Mouse (Mus musculus): ENCODE results near the gene Ddr2.
"Not testable (repeated sequence)": the region's sequence is repeated elsewhere in the genome, so short reads cannot be mapped to it uniquely, and the experiment has no call there.

Ddr2 gene

GRCm38 (mm10) chr1:170102814-170103213 lies 7.7 kb downstream of the Ddr2 start:
- not testable (repeated sequence) for DNase-seq (ENCODE audit: inconsistent ontology term)

DNA sequence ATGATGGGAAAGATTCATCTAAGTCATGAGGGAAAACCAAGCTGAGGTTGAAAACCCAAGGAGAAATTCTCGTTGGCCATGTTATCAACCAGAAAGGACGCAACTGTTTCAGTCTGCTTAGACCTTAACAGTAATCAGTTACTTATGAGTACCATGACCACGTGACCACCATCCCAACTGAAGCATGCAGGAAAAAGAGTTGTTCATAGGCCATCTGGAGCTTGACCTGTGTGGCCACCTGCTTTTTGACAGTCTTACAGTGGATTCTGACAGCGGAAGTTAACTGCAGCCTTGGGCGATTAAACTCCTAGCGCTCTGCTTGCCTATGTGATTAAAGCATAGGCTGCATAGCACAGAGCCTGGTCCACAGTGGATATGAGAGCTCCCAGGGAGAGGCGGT lies 23.9 kb downstream of the Ddr2 start:
- no peak for DNase-seq (ENCODE audit: inconsistent ontology term)

DNA sequence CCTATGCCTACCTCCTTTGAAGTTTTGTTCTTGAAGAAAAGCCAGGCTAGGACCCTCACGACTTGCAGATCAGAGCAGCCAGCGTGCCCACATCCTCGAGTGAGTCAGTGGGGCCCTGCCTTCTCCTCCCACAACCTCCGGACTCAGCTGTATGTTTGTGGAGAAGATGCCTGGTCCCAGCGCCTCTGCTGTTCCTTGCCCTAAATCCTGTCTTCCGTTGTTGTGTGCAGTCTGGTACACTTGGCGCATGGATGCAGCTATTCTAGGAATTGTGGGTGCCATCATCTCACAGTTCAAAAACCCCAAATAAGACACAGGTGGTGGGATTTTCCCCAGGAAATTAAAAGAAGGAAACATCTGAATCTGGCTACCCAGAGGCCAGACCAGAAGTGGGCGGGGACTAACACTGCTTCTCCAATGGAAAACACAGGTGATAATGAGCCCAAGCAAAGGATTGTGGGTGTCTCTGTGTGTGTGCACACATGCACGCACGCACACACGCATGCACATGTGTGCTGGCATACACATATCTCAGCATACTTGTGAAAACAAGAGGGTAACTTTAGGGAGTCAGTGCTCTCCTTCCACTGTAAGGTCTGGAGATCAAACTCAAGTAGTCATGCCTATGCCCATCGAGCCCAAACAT lies 26.3 kb downstream of the Ddr2 start:
- DNase-seq (ENCODE audit: inconsistent ontology term): no peak

- DNase-seq (ENCODE audit: inconsistent ontology term): peak; percentile 84
These were observed 29.7 kb downstream of the Ddr2 start for GRCm38 (mm10) chr1:170080907-170081306.

DNA sequence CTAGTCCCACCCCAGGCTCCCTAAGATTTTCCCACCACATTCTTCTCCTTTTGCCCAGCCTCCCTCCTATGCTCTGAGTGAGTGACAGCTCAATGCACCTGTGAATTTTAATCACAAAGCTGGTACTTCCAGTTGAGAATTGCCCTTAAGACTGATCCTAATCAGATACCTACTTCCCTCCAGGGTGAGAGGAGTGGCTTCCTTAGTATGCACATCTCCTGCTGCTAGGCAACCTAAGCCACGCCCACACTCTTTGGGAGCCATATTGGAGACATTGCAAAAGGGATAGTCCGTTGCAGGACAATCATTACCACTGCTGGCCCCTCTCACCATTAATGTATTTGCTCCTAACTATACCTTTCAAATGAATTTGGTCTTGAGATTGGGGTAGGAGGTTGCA lies 31.1 kb downstream of the Ddr2 start:
- DNase-seq (ENCODE audit: inconsistent ontology term): no peak

- DNase-seq (ENCODE audit: inconsistent ontology term): no peak
These were observed 34.2 kb downstream of the Ddr2 start for GRCm38 (mm10) chr1:170076339-170076738.

DNA sequence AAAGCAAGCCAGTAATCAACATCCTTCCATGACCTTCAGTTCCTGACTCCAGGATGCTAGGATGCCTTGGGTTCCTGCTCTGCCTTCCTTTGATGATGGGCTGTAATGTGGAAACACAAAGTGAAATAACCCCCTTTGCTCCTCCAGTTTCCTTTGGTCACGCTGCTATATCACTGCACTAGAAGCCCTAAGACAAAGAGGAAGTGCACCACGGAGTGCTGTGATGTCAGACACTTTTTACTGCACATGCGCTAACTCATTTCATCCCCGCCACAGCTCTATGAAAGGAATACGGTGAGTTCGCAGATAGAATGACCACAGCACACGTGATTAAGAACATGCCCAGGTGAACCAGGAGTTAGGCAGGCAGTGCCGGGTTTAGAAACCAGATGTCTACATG lies 36.8 kb downstream of the Ddr2 start:
- DNase-seq (ENCODE audit: inconsistent ontology term): no peak

- no peak for DNase-seq (ENCODE audit: inconsistent ontology term)
These were observed 41.4 kb downstream of the Ddr2 start for GRCm38 (mm10) chr1:170069143-170069542.

DNA sequence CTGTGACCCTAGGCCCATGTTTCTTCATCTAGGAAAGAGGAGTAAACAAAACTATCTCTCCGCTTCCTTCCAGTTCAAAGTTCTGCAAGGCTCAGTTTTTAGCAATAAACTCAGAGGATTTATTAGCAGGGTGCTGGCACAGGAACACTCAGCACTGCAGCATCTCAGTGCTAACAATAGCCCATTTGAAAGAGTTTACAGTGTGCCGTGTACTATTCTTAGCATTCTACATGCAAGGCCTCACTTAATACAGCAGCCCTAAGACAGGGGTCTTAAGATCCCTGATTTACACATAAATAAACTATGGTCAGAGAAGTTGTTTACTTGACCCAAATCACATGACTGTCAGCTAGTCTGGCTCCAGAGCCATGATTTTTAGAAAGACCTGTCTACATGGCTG lies 44.6 kb downstream of the Ddr2 start:
- DNase-seq (ENCODE audit: inconsistent ontology term): no peak

GRCm38 (mm10) chr1:170065009-170065408 lies 45.6 kb downstream of the Ddr2 start:
- no peak for DNase-seq (ENCODE audit: inconsistent ontology term)

GRCm38 (mm10) chr1:170064083-170064494 lies 46.5 kb downstream of the Ddr2 start:
- DNase-seq (ENCODE audit: inconsistent ontology term): no peak

DNA sequence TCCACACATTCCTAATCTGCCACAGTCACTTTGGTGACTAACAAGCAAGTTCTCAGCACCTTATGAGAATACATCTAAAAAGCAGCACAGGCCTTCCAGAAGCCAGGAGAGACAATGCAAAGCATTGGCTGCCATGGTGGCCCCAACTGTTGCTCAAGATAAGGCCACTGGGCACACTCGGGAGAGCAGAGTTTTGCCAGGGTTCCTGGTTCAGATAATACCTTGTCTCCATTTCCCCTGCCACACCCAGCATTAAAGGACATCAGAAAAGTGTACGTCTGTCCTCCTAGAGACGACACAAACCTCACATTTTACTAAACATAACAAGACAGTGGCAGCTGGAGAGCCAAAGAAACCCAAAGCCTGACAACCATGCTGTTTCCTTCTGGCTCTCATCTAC lies 50.3 kb downstream of the Ddr2 start:
- DNase-seq (ENCODE audit: inconsistent ontology term): no peak

GRCm38 (mm10) chr1:170059347-170059746 lies 51.2 kb downstream of the Ddr2 start:
- DNase-seq (ENCODE audit: inconsistent ontology term): peak; percentile 39

GRCm38 (mm10) chr1:170058051-170058450 lies 52.5 kb downstream of the Ddr2 start:
- DNase-seq (ENCODE audit: inconsistent ontology term): no peak

- DNase-seq (ENCODE audit: inconsistent ontology term): no peak
These were observed 53.0 kb downstream of the Ddr2 start for GRCm38 (mm10) chr1:170057607-170058006.

DNA sequence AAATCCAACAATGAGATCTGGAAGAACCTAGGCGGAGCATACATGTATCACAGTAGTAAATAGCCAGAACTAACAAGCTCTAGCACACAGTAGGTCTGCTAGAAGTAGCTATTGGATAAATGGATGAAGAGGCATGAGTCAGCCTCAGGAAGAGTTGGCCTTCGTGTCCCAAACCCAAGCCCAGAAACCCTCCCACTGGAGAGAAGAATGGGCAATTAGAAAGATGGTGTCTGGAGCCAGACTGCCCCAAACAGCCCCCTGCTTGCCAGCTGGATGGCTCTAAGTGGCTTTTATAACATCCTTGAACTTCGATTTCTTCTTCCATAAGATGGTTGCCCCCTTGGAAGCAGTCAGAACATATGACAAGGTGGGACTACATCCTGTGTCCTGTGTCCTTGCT lies 53.6 kb downstream of the Ddr2 start:
- DNase-seq (ENCODE audit: inconsistent ontology term): no peak

- no peak for DNase-seq (ENCODE audit: inconsistent ontology term)
These were observed 54.3 kb downstream of the Ddr2 start for GRCm38 (mm10) chr1:170056214-170056613.

- DNase-seq (ENCODE audit: inconsistent ontology term): no peak
These were observed 58.0 kb downstream of the Ddr2 start for GRCm38 (mm10) chr1:170052469-170053065.

- no peak for DNase-seq (ENCODE audit: inconsistent ontology term)
These were observed 58.9 kb downstream of the Ddr2 start for GRCm38 (mm10) chr1:170051631-170052177.

DNA sequence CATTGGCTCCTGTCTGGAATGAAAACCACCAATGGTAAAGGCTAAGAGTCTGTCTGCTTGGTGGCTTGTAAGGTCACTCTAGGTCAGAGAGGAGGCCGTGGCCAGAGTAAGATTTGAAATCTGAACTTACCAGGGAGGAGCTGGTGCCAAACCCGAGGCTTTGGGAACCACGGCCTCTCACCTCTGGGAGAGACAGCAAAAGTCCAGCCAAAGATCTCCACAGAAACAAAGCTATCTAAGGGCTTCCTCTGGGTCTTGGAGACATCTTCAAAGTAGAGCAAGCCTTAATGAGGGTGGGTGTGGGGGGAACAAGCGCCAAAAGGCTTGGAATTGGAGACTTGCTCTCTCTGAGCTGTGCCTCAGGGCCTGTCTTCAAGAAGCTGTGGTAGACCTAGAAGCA lies 62.1 kb downstream of the Ddr2 start:
- no peak for DNase-seq (ENCODE audit: inconsistent ontology term)

DNA sequence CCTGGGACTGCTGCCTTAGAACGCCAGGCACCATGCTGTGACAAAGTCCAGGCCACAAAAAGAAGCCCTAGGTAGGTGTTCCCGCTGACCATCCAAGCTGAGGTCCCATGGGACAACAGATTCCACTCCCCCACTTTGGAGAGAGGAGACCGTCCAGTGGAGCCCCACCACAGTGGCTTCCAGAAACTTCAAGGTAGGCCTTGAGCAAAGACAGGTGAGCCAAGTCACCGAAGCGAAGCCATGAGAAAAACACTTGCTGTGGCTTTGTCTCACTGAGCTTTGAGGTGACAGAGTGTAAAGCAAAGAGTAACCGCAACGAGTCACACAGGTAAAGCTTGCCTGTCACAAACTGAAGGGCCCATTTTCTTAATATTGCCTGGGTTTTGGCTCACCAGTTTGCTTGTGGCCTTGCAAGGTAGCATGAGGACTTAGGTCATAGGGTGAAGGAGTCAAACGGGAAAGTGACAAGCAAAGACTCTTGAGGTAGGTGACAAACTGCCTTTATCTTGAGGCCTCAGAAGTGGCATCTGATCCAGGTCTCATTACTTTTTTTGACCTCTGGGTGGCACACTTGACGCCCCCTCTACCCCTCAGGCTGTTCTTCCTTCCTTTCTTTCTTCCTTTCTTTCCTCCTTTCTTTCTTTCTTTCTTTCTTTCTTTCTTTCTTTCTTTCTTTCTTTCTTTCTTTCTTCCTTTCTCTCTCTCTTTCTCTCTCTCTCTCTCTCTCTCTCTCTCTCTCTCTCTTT lies 65.7 kb downstream of the Ddr2 start:
- DNase-seq (ENCODE audit: inconsistent ontology term): no peak

GRCm38 (mm10) chr1:170043753-170044152 lies 66.8 kb downstream of the Ddr2 start:
- DNase-seq (ENCODE audit: inconsistent ontology term): no peak

DNA sequence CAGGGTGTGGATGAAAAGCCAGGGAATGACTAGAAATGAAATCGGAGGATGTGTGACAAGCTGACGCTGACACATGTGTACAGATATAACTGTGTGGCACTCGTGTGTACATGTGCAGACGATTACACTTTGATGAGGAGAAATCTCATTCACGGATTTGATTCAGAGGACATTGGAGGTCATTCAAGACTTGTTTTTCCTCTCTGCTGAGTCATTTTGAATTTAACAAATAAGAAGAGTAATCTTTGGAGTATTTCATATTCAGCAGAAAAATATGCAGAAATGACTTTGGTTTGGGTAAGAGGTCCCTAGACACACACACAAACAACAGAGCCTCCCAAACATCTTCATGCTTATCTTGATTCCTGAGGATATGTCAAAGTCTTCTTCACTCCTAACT lies 67.6 kb downstream of the Ddr2 start:
- DNase-seq (ENCODE audit: inconsistent ontology term): no peak

Data from Muller cell, postnatal 12 days (primary cell).